ENCODE assay signal across 8 mouse cellular contexts in genomic region chr3:79883092-79883491, GRCm38 (mm10). TPM values are rescaled to one million over a fixed set of nuclear protein-coding genes. Genes with fewer than 3 reads are reported as not detected.
DNase-seq lines count a peak whose midpoint lies in the region; ATAC-seq lines count a peak whose summit lies in the region.

No protein-coding gene starts in this region.

- no peak for ATAC-seq in hindbrain, embryonic 14.5 days (ENCODE audit: low FRiP score)
- 0 out of 2 replicates have a peak, but pooled peaks have one; percentile 34 for ATAC-seq in liver, embryonic 13.5 days (ENCODE audit: low read depth)

- no peak overlapping the region for H3K27ac ChIP-seq in hindbrain, embryonic 14.5 days
- no peak overlapping the region for H3K27ac ChIP-seq in liver, embryonic 13.5 days

- H3K27me3 ChIP-seq in hindbrain, embryonic 14.5 days (ENCODE audit: control insufficient read depth, insufficient read depth, low read length), result no peaks in the 10 kb centered on the region
- peaks cover 13% of the 10 kb centered on the region for H3K27me3 ChIP-seq in liver, embryonic 13.5 days

- no peaks in the 10 kb centered on the region for H3K36me3 ChIP-seq in hindbrain, embryonic 14.5 days (replicated peaks; ENCODE audit: control insufficient read depth, insufficient read depth)
- no peaks in the 10 kb centered on the region for H3K36me3 ChIP-seq in liver, embryonic 13.5 days

- no peak overlapping the region for H3K4me2 ChIP-seq in hindbrain, embryonic 14.5 days (replicated peaks)
- H3K4me2 ChIP-seq in liver, embryonic 13.5 days, result no peak overlapping the region

- WGBS in hindbrain, embryonic 14.5 days, result 46% methylated on average over 7 of the region's 7 CpGs
- WGBS in liver, embryonic 13.5 days (ENCODE audit: insufficient replicate concordance), result 20% methylated on average over 7 of the region's 7 CpGs

- H3K4me1 ChIP-seq in hindbrain, embryonic 14.5 days (replicated peaks; ENCODE audit: control insufficient read depth, insufficient read depth, low read length), result peaks cover 3% of the 10 kb centered on the region; the same call in 1 of the 2 replicates
- peaks cover 13% of the 10 kb centered on the region; the same call in 1 of the 2 replicates for H3K4me1 ChIP-seq in liver, embryonic 13.5 days (replicated peaks)

- no peak overlapping the region for H3K9ac ChIP-seq in hindbrain, embryonic 14.5 days
- H3K9ac ChIP-seq in liver, embryonic 13.5 days, result no peak overlapping the region

- H3K9me3 ChIP-seq in hindbrain, embryonic 14.5 days (ENCODE audit: control insufficient read depth, low read length), result no peaks in the 10 kb centered on the region
- no peaks in the 10 kb centered on the region for H3K9me3 ChIP-seq in liver, embryonic 13.5 days (replicated peaks)

- H3K4me3 ChIP-seq in hindbrain, embryonic 14.5 days (replicated peaks; ENCODE audit: low read length), result no peak overlapping the region
- no peak overlapping the region for H3K4me3 ChIP-seq in liver, embryonic 13.5 days (replicated peaks)

- DNase-seq in 416B (ENCODE audit: low read depth) (peak; percentile 81), ES-CJ7 (ENCODE audit: low read depth, low spot score) (peak; percentile 74)
- DNase-seq in c-Kit-positive CD71-positive TER-119-positive erythroid progenitor cells, embryonic 14.5 days (ENCODE audit: low spot score), result peak; percentile 59
- peak; percentile 52 to 88 for DNase-seq in frontal cortex, adult 2 months (ENCODE audit: extremely low spot score in 1 of 2, low spot score in 1 of 2)
- DNase-seq in hindbrain, embryonic 14.5 days (ENCODE audit: low spot score), result peak; percentile 65
- peak; percentile 39 for DNase-seq in liver, embryonic 13.5 days
- DNase-seq in right cerebral cortex, adult 18-20 months, result peak; percentile 68
- peak; percentile 72 for DNase-seq in urinary bladder, postnatal 14 days (ENCODE audit: low spot score)

RNA-seq across cellular contexts. Expression of gene Fam198b, which starts 1.2 kb away (rescaled TPM):
- 2.4 and 3.0 TPM in 2 replicates for polyA plus RNA-seq in frontal cortex, adult 2 months (2012; rRNA removed)
- polyA plus RNA-seq in hindbrain, embryonic 14.5 days (2014; fragmentation: Nextera tagmentation; extraction: Ambion mirVana), result 1.7 and 4.8 TPM in 2 replicates
- polyA plus RNA-seq in liver, embryonic 13.5 days (2015; fragmentation: Nextera tagmentation; extraction: Ambion mirVana), result 2.0 and 3.0 TPM in 2 replicates

RNA-seq across cellular contexts. Expression of gene Tmem144, which starts 30.5 kb away (rescaled TPM):
- polyA plus RNA-seq in frontal cortex, adult 2 months (2012; rRNA removed), result 5.1 and 5.8 TPM in 2 replicates
- 1.2 and 2.0 TPM in 2 replicates for polyA plus RNA-seq in hindbrain, embryonic 14.5 days (2014; fragmentation: Nextera tagmentation; extraction: Ambion mirVana)
- 1.9 and 2.7 TPM in 2 replicates for polyA plus RNA-seq in liver, embryonic 13.5 days (2015; fragmentation: Nextera tagmentation; extraction: Ambion mirVana)
